Mouse (Mus musculus): Measurements from ENCODE around the gene Afap1.

- TF ChIP-seq GATA1 (IDR thresholded peaks at IDR 0.05; ENCODE audit: low read length) (no peak), TAL1 (IDR thresholded peaks at IDR 0.05; ENCODE audit: low read length) (no peak)
Observed at GRCm38 (mm10) chr5:35903456-35903855, 10.3 kb downstream of the Afap1 start.

All from erythroblast, embryonic 14.5 days (primary cell).